Mouse (Mus musculus) testis, adult 2 months (tissue): ENCODE data around the gene Nckap5.

Experiments
- CTCF ChIP-seq: fragments of 200-500 bp; IDR thresholded peaks from 2 replicates; pipeline ENCODE4 v1.5.1; 2012; ENCODE audit warnings: low read depth, mild to moderate bottlenecking, inconsistent platforms, low read length, moderate library complexity; ENCODE audit not compliant: control insufficient read depth, insufficient read depth, insufficient replicate concordance
- POLR2A ChIP-seq: fragments of 200-500 bp; IDR thresholded peaks from 2 replicates; pipeline ENCODE4 v1.6.1; 2012; ENCODE audit warnings: low read depth, mild to moderate bottlenecking, inconsistent platforms, low read length, moderate library complexity; ENCODE audit not compliant: control insufficient read depth

DNA sequence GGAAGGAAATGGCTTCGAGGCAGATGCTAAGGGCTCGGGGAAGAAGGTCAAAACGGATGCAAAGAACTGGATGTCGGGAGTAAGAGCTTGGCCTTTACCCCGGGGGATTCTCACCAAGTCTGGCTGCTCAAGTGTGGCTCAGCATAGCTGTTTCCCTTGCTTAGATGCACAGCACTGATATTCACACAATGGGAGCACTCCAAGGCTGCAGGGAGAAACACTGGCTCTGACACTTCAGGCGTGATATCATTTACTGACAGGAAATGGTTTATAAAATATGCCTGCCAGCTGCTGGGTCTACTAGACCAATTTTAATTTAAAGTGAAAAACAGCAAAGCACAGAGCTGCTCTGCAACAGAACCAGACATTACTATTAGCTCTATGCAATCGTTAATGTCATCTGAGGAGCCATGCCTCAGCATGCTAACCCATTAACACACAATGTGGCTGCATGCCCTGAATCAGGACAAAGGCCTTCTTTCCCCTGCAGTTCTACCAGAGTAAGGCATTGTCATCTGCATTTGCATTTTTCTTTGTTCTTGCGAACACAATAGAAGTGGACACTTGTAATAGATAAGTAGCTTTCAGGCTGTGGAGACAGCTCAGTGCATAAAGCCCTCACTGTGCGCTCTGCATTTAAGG is 453.1 kb downstream of the Nckap5 start:
- TF ChIP-seq CTCF = no peak
- no peak for TF ChIP-seq POLR2A
